Mouse (Mus musculus) liver, embryonic 12.5 days (tissue): Measurements from ENCODE around the gene Zfhx3. TPM values are rescaled to one million over a fixed set of nuclear protein-coding genes. Genes with fewer than 3 reads are reported as not detected.

Experiments used
- ATAC-seq: fragments of 200-750 bp; cut with Nextera tagmentation; 2 replicates; pipeline ENCODE4 v1.8.0; 2017; ENCODE audit warnings: moderate number of reproducible peaks, mild to moderate bottlenecking, moderate library complexity
- H3K27ac ChIP-seq: fragments of 300-500 bp; sonication (generic); 2 replicates; pipeline ENCODE4 v1.5.1; 2016; ENCODE audit warnings: mild to moderate bottlenecking
- H3K27me3 ChIP-seq: fragments of 300-500 bp; sonication (generic); replicated peaks from 2 replicates; pipeline ENCODE4 v1.6.1; 2016; ENCODE audit warnings: mild to moderate bottlenecking, moderate library complexity
- H3K36me3 ChIP-seq: fragments of 300-500 bp; sonication (generic); 2 replicates; pipeline ENCODE4 v1.6.1; 2016; ENCODE audit warnings: mild to moderate bottlenecking, moderate library complexity
- H3K4me1 ChIP-seq: fragments of 300-500 bp; sonication (generic); 2 replicates; pipeline ENCODE4 v1.6.1; 2016
- H3K4me2 ChIP-seq: fragments of 300-500 bp; sonication (generic); 2 replicates; pipeline ENCODE4 v1.6.1; 2016; ENCODE audit warnings: mild to moderate bottlenecking, moderate library complexity
- H3K4me3 ChIP-seq: fragments of 300-500 bp; sonication (generic); 2 replicates; pipeline ENCODE4 v1.5.1; 2016; ENCODE audit warnings: mild to moderate bottlenecking, moderate library complexity
- H3K9ac ChIP-seq: fragments of 300-500 bp; sonication (generic); 2 replicates; pipeline ENCODE4 v1.6.1; 2016; ENCODE audit warnings: mild to moderate bottlenecking, moderate library complexity
- H3K9me3 ChIP-seq: fragments of 300-500 bp; sonication (generic); replicated peaks from 2 replicates; pipeline ENCODE4 v1.6.1; 2016; ENCODE audit warnings: mild to moderate bottlenecking, moderate library complexity
- WGBS: fragments of 180-500 bp; shearing (Covaris S2); methylation state at CpG from one replicate; pipeline ENCODE4 v1.1.7; 2016; ENCODE audit not compliant: insufficient replicate concordance; 5-methylcytosine and 5-hydroxymethylcytosine counted together
- polyA plus RNA-seq: library from polyadenylated mRNA; unstranded; fragments of >200 nt; fragmentation: Nextera tagmentation; extraction: Ambion mirVana; gene quantifications from 2 replicates; pipeline ENCODE4 v1.2.1, GENCODE M21; 2016

Zfhx3 gene
- polyA plus RNA-seq, 1 experiment from 2014 or later = 2.4 TPM

GRCm38 (mm10) chr8:108024331-108024730 lies 81.9 kb downstream of the Zfhx3 start:
- Histone ChIP-seq H3K9ac (no peak overlapping the region), H3K4me2 (no peak overlapping the region), H3K9me3 (no peaks in the 10 kb centered on the region), H3K4me3 (no peak overlapping the region), H3K27me3 (no peaks in the 10 kb centered on the region), H3K4me1 (no peaks in the 10 kb centered on the region), H3K36me3 (no peaks in the 10 kb centered on the region), H3K27ac (no peak overlapping the region)
- no peak for ATAC-seq
- WGBS = 61% methylated on average over 4 of the region's 4 CpGs

GRCm38 (mm10) chr8:108025249-108025648 lies 82.8 kb downstream of the Zfhx3 start:
- 72% methylated on average over 2 of the region's 2 CpGs for WGBS
- Histone ChIP-seq H3K4me2 (no peak overlapping the region), H3K4me3 (no peak overlapping the region), H3K27me3 (no peaks in the 10 kb centered on the region), H3K27ac (no peak overlapping the region), H3K9ac (no peak overlapping the region), H3K36me3 (no peaks in the 10 kb centered on the region), H3K9me3 (no peaks in the 10 kb centered on the region), H3K4me1 (no peaks in the 10 kb centered on the region)
- ATAC-seq = no peak

DNA sequence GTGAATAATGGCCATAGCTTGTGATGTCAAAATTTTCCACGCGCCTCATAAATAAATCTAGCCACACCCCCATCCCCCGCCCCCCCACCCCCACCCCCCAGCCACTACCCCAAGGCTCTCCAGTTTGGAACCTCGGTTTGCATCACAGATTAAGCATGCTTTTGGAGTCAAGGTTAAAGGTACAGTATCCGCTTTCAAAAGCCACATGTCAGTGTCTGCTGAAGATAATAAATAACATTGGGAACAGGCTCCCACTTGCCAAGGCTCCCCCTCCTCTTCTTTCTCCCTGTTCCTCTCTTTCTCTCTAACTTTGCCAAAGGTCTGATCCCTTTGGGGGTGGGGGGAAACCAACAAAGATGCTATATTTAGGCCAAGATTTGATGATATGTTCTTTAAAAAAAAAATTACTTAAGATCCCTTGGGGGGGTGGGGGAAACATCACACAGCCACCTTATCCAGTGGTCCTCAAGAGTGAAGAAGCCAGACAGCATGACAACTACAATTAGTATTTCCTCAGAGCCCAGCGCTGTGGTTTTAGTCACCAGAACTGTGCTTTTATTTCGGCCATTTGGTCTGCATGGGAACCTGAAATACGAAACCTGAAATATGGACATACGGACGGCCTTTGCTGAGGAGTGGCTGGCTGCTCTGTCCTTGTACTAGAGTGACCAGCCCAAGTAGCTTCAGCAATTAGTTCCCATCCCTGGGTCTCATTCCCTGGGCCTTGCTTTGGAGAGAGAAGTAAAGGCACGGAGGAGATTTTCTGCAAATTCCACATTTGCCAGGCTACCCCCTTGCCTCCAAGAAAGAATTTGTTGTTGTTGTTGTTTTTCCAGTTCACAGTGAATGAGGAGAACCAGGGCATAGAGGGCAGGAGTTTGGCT lies 84.4 kb downstream of the Zfhx3 start:
- no peaks in the 10 kb centered on the region for H3K4me1 ChIP-seq
- no peaks in the 10 kb centered on the region for H3K9me3 ChIP-seq
- no peak overlapping the region for H3K4me2 ChIP-seq
- ATAC-seq = no peak
- no peaks in the 10 kb centered on the region for H3K36me3 ChIP-seq
- no peaks in the 10 kb centered on the region for H3K27me3 ChIP-seq
- H3K9ac ChIP-seq = no peak overlapping the region
- WGBS = 60% methylated on average over 11 of the region's 11 CpGs
- H3K4me3 ChIP-seq = no peak overlapping the region
- H3K27ac ChIP-seq = no peak overlapping the region

- ATAC-seq = no peak
- Histone ChIP-seq H3K9ac (no peak overlapping the region), H3K27ac (no peak overlapping the region), H3K4me3 (no peak overlapping the region), H3K9me3 (no peaks in the 10 kb centered on the region), H3K4me1 (no peaks in the 10 kb centered on the region), H3K4me2 (no peak overlapping the region), H3K27me3 (no peaks in the 10 kb centered on the region), H3K36me3 (no peaks in the 10 kb centered on the region)
- 44% methylated on average over 20 of the region's 20 CpGs for WGBS
These were observed 85.1 kb downstream of the Zfhx3 start for GRCm38 (mm10) chr8:108027561-108028025.

- Histone ChIP-seq H3K9me3 (no peaks in the 10 kb centered on the region), H3K27ac (no peak overlapping the region), H3K4me3 (no peak overlapping the region), H3K4me1 (no peaks in the 10 kb centered on the region), H3K36me3 (no peaks in the 10 kb centered on the region), H3K4me2 (no peak overlapping the region), H3K9ac (no peak overlapping the region), H3K27me3 (no peaks in the 10 kb centered on the region)
- WGBS = 44% methylated on average over 8 of the region's 8 CpGs
- ATAC-seq = no peak
These were observed 86.0 kb downstream of the Zfhx3 start for GRCm38 (mm10) chr8:108028440-108028839.

- Histone ChIP-seq H3K36me3 (no peaks in the 10 kb centered on the region), H3K27me3 (no peaks in the 10 kb centered on the region), H3K4me3 (no peak overlapping the region), H3K4me1 (no peaks in the 10 kb centered on the region), H3K4me2 (no peak overlapping the region), H3K27ac (no peak overlapping the region), H3K9ac (no peak overlapping the region), H3K9me3 (no peaks in the 10 kb centered on the region)
- 59% methylated on average over 3 of the region's 3 CpGs for WGBS
- no peak for ATAC-seq
These were observed 88.7 kb downstream of the Zfhx3 start for GRCm38 (mm10) chr8:108031159-108031558.

GRCm38 (mm10) chr8:108034070-108034469 lies 91.6 kb downstream of the Zfhx3 start:
- Histone ChIP-seq H3K27me3 (no peaks in the 10 kb centered on the region), H3K4me3 (no peak overlapping the region), H3K36me3 (no peaks in the 10 kb centered on the region), H3K9me3 (no peaks in the 10 kb centered on the region), H3K4me1 (no peaks in the 10 kb centered on the region), H3K4me2 (no peak overlapping the region), H3K9ac (no peak overlapping the region), H3K27ac (no peak overlapping the region)
- 54% methylated on average over 3 of the region's 3 CpGs for WGBS
- ATAC-seq = no peak

DNA sequence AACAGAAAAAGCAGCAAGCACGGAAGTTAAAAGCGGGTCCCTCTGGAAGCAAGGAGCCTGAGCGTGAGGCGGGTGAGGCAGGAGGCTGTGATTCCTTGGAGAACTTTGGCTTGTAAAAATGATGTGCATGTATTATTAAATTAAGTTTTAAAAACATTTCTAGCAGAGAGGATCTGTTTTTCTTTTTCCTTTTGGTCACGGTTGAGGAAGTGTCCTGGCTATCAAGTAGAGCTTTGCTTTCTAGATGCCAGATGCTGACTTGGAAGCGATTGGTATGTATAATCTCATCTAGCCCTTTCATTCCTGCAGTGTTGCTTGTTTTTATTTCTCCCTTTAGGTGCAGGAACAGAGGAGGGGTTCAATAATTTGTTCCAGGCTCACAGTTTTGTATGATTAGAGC lies 92.3 kb downstream of the Zfhx3 start:
- no peak for ATAC-seq
- H3K27ac ChIP-seq = no peak overlapping the region
- 68% methylated on average over 6 of the region's 6 CpGs for WGBS
- H3K36me3 ChIP-seq = no peaks in the 10 kb centered on the region
- no peak overlapping the region for H3K4me3 ChIP-seq
- H3K9ac ChIP-seq = no peak overlapping the region
- no peaks in the 10 kb centered on the region for H3K27me3 ChIP-seq
- H3K4me1 ChIP-seq = no peaks in the 10 kb centered on the region
- H3K9me3 ChIP-seq = no peaks in the 10 kb centered on the region
- no peak overlapping the region for H3K4me2 ChIP-seq

DNA sequence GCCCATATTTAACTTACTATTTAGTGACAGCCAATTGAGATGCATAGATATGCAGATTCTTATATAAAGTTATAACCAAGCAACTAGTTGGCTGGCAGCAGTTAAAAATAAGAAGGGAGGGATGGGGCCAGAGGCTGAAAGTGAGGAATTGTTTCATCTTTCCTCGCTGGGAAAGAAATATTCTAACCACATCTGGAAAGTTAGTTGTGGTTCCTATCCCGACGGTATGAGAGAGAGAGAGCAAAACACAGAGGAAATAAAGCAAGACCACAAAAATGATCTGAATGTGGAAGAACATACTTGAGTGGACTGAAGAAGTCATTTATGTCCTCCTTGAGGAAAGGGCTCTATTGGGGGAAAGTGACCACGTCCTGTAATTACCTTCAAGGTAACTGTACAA lies 101.2 kb downstream of the Zfhx3 start:
- Histone ChIP-seq H3K4me2 (no peak overlapping the region), H3K4me1 (no peaks in the 10 kb centered on the region), H3K36me3 (no peaks in the 10 kb centered on the region), H3K9me3 (no peaks in the 10 kb centered on the region), H3K27ac (no peak overlapping the region), H3K27me3 (no peaks in the 10 kb centered on the region), H3K4me3 (no peak overlapping the region), H3K9ac (no peak overlapping the region)
- 50% methylated on average over 4 of the region's 4 CpGs for WGBS
- ATAC-seq = no peak

DNA sequence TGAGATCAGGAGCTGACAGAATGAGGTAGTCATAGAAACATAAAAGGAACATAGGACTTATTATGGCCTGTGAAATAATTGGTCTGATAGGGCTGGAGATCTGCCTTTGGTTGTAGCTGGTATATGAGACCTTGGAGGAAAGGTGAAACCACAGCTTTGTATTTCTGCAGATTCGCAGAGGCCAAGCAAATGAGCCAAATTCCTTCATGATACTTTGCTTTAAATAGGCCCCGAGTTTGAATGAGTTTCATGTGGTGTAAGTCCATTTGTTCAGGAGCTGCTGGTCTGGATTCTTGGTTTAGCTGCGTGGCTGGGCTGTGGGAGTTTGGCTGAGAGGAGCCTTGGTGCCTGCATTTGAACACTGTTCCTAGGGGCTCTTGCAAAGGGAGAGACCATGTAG lies 101.7 kb downstream of the Zfhx3 start:
- Histone ChIP-seq H3K4me1 (no peaks in the 10 kb centered on the region), H3K4me2 (no peak overlapping the region), H3K27ac (no peak overlapping the region), H3K36me3 (no peaks in the 10 kb centered on the region), H3K9ac (no peak overlapping the region), H3K9me3 (no peaks in the 10 kb centered on the region), H3K4me3 (no peak overlapping the region), H3K27me3 (no peaks in the 10 kb centered on the region)
- 58% methylated on average over 3 of the region's 3 CpGs for WGBS
- ATAC-seq = no peak

- Histone ChIP-seq H3K27ac (no peak overlapping the region), H3K9me3 (no peaks in the 10 kb centered on the region), H3K27me3 (no peaks in the 10 kb centered on the region), H3K4me1 (no peaks in the 10 kb centered on the region), H3K9ac (no peak overlapping the region), H3K4me2 (no peak overlapping the region), H3K36me3 (no peaks in the 10 kb centered on the region), H3K4me3 (no peak overlapping the region)
- no peak for ATAC-seq
- 55% methylated on average over 5 of the region's 5 CpGs for WGBS
These were observed 113.8 kb downstream of the Zfhx3 start for GRCm38 (mm10) chr8:108056241-108056640.

DNA sequence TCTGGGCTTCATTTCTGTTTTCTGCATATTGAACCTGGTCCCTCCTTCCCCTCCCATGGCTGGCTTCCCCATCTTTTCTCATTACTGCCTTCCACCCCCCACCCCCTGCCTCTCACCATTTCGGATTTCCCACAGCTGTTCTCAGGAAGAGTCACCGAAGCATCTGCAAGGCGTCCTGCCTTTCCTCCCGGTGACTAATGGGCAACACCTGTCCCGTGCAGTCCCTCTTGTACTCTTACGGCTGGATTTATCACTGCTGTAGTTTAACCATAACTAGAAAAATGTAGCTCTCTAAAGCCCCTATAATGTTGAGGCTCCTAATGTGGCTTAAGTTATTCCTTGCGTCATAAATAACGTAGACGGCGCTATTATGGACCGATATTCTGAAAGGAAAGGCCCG lies 119.5 kb downstream of the Zfhx3 start:
- 77% methylated on average over 12 of the region's 12 CpGs for WGBS
- Histone ChIP-seq H3K9ac (no peak overlapping the region), H3K9me3 (no peaks in the 10 kb centered on the region), H3K4me3 (no peak overlapping the region), H3K4me2 (no peak overlapping the region), H3K27ac (no peak overlapping the region), H3K36me3 (no peaks in the 10 kb centered on the region), H3K27me3 (no peaks in the 10 kb centered on the region), H3K4me1 (no peaks in the 10 kb centered on the region)
- no peak for ATAC-seq

DNA sequence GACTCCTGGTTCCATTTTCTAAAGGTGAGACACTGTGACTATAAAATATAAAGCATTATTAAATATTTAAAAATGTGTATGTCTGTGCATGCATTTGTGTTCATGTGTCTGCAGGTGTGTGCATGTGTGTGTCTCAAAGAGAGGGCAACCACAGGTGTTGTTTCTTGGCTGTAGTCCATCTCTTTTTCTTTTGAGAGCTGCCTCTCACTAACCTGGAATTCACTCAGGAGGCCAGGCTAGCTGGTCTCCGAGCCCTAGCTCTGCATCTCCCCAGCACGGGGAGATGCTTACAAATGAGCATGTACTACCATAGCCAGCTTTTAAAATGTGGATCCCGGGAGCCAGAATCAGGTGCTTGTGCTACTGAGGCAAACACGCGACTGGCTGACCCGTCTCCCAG lies 124.7 kb downstream of the Zfhx3 start:
- ATAC-seq = no peak
- no peaks in the 10 kb centered on the region for H3K36me3 ChIP-seq
- H3K27ac ChIP-seq = no peak overlapping the region
- H3K4me2 ChIP-seq = no peak overlapping the region
- H3K9me3 ChIP-seq = no peaks in the 10 kb centered on the region
- WGBS = 80% methylated on average over 6 of the region's 6 CpGs
- H3K27me3 ChIP-seq = no peaks in the 10 kb centered on the region
- H3K4me3 ChIP-seq = no peak overlapping the region
- H3K4me1 ChIP-seq = no peaks in the 10 kb centered on the region
- H3K9ac ChIP-seq = no peak overlapping the region
